Mouse (Mus musculus): ENCODE measurements around the gene Ttc13.

The Ttc13 gene

DNA sequence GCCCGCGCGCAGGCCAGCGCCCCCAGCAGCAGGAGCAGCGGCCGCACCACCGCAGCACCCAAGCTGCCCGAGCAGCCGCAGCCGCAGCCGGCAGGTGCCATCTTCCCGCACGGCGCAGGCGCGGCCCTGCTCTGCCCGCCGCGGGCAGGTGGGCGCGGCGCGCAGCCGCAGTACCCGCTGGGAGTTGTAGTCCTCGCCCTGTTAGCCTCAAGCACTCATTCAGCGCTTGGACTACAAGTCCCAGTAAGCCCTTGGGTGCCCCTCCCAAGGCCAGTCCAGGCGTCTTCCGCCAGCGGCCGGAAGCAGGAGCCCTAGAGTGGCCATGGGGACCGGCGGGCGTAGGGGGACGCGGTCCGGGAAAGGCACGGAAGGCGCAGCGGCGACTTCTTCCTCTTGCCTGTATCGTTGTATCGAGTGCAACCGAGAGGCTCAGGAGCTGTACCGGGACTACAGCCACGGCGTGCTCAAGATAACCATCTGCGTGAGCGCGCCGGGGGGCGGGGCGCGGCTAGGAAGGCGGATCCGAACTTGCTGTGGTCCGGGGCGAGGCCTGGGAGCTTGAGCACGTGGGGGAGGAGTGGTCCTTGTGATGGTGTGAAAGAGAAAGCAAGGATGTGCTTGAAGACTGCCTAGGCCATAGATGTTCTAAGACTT is at the start of gene Ttc13, which contains the start of gene Arv1:
TSS of gene Ttc13 (minus strand) at position 122 of the 654 bp plus-strand sequence.
TSS of gene Arv1 (plus strand) at position 278 of the 654 bp plus-strand sequence.
- in situ Hi-C loops (cut with MboI, MseI): no loop called here

DNA sequence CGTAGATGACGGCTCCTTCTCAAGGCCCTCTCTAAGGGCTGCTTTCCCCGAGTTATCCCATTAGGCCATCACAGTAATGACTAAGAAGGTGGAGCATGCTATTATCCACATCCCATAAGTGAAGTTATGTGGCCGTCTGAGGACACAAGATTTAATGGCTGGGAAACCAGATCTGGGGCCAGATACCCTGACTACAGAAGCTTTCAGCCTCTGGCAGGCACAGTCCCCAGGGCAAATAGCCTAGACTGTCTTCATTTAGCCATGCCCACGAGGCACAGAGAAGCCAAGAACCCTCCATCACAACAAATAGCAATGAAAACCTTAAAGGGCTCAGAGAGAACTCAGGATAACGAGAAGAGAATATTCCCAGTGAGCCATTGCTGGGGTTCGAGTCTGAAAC is 41.3 kb upstream of the Ttc13 start:
- in situ Hi-C loops (cut with MboI, MseI): no loop called here

DNA sequence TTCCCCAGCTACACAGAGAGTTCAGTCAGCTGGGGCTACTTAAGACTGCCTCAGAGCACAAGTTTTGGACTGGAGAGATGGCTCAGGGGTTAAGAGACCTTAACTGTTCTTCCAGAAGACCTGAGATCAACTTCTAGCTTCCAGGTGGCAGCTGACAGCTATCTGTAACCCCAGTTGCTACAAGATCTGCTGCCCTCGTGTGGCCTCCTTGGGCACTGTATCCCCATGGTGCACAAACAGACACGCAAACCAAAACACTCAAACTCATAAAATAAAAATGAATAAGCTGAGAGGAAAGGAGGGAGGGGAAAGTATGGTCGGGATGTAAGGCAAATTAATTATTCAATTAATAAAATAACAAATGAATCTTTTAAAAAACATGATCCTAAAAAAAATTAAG is 36.8 kb upstream of the Ttc13 start:
- in situ Hi-C loops (cut with MboI, MseI): no loop called here

DNA sequence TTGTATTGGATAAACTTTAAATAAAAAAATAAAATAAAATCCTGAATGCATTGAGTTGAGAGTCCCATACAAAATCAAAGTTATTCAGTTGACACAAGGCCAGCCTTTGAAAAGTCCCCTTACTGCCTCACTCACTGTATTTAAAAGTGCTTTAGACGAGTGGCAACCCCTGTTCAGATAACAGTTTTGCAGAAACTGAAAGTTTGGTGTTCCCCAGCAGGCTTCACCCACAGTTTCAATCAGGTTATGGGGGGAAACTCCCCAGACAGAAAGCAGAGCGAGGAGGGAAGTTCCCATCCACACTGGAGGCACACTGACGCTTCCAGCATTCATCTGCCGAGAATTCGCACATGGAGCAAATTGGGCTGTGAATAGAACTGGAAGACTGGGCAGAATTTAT is 34.8 kb upstream of the Ttc13 start:
- in situ Hi-C loops (cut with MboI, MseI): no loop called here

GRCm38 (mm10) chr8:124756153-124756552 is 34.4 kb upstream of the Ttc13 start:
- in situ Hi-C loops (cut with MboI, MseI): no loop called here

GRCm38 (mm10) chr8:124755481-124755880 is 33.7 kb upstream of the Ttc13 start:
- in situ Hi-C loops (cut with MboI, MseI): no loop called here

- in situ Hi-C loops (cut with MboI, MseI): loop anchor here in 1 of 2 experiments (5.0 kb wide), 1 partner anchor 73 kb away; no protein-coding TSS in a partner anchor
Observed at GRCm38 (mm10) chr8:124754792-124755190, 33.0 kb upstream of the Ttc13 start.

GRCm38 (mm10) chr8:124754101-124754791 is 32.5 kb upstream of the Ttc13 start:
- in situ Hi-C loops (cut with MboI, MseI): loop anchor here in 1 of 2 experiments (5.0 kb wide), 1 partner anchor 73 kb away; no protein-coding TSS in a partner anchor

- in situ Hi-C loops (cut with MboI, MseI): loop anchor here in 1 of 2 experiments (5.0 kb wide), 1 partner anchor 75 kb away; no protein-coding TSS in a partner anchor
Observed at GRCm38 (mm10) chr8:124752325-124752862, 30.6 kb upstream of the Ttc13 start.

- in situ Hi-C loops (cut with MboI, MseI): loop anchor here in 1 of 2 experiments (5.0 kb wide), 1 partner anchor 76 kb away; no protein-coding TSS in a partner anchor
Observed at GRCm38 (mm10) chr8:124751709-124752173, 30.0 kb upstream of the Ttc13 start, which contains the start of gene Fam89a. TSS of gene Fam89a (minus strand) at chr8:124751832.

DNA sequence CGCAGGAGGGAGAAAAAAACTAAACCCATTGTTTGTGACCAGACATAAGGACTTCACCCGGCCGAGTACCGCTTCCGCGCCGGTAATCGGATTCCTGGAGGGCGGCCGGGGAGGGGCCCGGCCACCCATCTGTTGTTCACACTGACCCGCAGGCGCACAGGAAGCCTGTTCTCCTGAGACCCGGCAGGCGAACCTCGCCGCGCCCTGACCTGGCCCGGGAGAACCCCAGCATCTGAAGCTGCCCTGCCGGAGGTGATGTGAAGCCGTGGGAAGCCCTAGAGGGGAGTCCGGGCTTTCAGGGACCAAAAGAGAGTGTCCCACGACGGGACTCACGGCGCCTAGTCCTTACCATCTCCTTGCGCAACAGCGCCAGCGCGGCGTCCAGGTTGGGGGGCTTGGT is 29.4 kb upstream of the Ttc13 start:
- in situ Hi-C loops (cut with MboI, MseI): loop anchor here in 1 of 2 experiments (5.0 kb wide), 1 partner anchor 76 kb away; no protein-coding TSS in a partner anchor

GRCm38 (mm10) chr8:124746661-124747060 is 24.9 kb upstream of the Ttc13 start:
- in situ Hi-C loops (cut with MboI, MseI): no loop called here

DNA sequence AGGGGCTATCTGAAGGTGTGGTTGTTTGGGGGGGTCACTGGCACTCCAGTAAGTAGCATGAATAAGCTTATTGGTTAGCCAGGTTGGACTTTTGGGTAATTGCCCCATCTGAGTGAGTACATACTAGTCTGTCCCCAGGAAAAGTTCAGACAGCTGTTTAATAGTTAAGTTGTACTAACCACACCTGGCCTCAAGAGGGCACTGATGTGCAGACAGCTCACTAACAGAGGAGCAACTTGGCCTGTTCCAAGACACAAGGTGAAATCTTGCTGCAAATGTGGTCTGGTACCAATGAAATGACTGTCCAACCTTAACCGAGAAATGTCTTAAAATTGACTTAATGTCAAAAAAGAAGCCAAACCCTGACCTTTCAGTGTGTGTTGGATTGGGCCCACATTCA is 17.5 kb upstream of the Ttc13 start:
- in situ Hi-C loops (cut with MboI, MseI): no loop called here

- in situ Hi-C loops (cut with MboI, MseI): no loop called here
Observed at GRCm38 (mm10) chr8:124735371-124735911, 13.7 kb upstream of the Ttc13 start.

- in situ Hi-C loops (cut with MboI, MseI): no loop called here
Observed at GRCm38 (mm10) chr8:124732828-124733227, 11.0 kb upstream of the Ttc13 start.

- in situ Hi-C loops (cut with MboI, MseI): no loop called here
Observed at GRCm38 (mm10) chr8:124724301-124724700, 2.5 kb upstream of the Ttc13 start.

DNA sequence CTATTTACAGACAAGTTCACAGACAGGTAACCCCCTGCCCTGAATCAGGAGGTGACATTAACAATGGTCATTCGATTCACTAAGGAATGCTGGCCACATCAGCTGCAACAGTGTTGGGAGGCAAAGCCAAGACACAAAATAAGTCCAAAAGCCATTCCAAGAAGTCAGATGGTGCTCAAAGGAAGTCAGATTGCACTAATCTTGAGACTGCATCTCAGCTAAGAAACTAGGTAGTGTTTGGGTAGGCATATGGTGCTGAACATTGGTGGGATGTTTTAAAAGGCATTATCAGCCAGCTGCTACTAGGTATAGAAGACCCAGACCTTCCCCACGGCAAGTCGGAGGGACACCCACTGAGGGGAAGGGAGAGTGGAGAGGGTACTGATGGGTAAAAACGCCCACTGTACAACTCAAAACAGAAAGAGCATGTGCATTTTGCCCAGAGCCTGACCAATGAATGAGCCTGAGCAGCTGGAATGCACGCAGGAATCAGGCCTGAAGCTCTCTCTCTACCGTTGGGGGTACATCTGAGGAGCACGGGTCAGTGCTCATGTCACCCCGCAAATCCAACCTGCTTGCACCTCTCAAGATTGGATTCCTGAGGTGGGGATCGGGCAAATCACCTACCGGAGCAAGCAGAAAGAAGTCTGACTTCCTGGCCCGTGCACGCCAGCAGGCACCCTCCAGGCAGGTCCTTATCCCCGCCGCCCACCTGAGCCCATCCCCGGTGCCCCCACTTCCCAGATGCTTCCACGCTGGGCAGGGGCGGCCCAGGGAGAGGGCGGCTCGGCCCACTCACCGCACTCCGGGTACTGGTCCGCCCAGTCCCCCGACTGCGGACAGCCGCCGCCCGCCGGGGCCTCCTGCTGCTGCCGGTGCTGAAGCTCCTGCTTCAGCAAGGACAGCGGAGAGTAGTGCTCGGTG is 583 bp downstream of the Ttc13 start:
- in situ Hi-C loops (cut with MboI, MseI): no loop called here

GRCm38 (mm10) chr8:124720133-124720532 is 1.6 kb downstream of the Ttc13 start:
- in situ Hi-C loops (cut with MboI, MseI): no loop called here

GRCm38 (mm10) chr8:124715736-124716135 is 6.0 kb downstream of the Ttc13 start:
- in situ Hi-C loops (cut with MboI, MseI): no loop called here

DNA sequence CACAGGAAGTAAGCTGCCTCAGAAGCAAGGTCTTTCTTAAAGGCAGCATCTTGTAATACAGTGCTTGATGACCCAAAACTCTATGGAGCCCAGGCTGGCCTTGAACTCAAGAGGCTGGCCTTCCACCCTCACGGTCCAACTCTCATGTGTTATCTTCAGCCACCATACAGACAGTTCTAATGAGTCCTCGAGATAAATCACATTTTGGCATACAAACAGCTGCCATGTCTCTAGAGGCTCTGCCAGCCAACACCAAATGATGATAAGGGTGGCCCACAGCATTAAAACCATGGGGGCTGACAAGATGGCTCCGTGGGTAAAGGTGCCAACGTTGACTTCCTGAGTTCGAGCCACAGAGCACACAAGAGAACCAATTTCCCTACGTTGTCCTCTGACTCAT is 8.6 kb downstream of the Ttc13 start:
- in situ Hi-C loops (cut with MboI, MseI): no loop called here

- in situ Hi-C loops (cut with MboI, MseI): no loop called here
Observed at GRCm38 (mm10) chr8:124705823-124706222, 16.0 kb downstream of the Ttc13 start.

Data from T-helper 17 cell (primary cell).